Mouse (Mus musculus) brown adipose tissue, adult 24 weeks (tissue): ENCODE results near the gene Ube2r2. TPM values are rescaled to one million over a fixed set of nuclear protein-coding genes. Genes with fewer than 3 reads are reported as not detected.

Experiments
- H3K27ac ChIP-seq: fragments of 200-500 bp; replicated peaks from 2 replicates; pipeline ENCODE4 v1.5.1; 2012; ENCODE audit warnings: low read depth, mild to moderate bottlenecking, low read length
- H3K4me1 ChIP-seq: fragments of 200-500 bp; 2 replicates; pipeline ENCODE4 v1.6.1; 2012; ENCODE audit warnings: low read length, mixed read lengths; ENCODE audit not compliant: control insufficient read depth, insufficient read depth, insufficient read length
- H3K4me3 ChIP-seq: fragments of 200-500 bp; 2 replicates; pipeline ENCODE4 v1.5.1; 2012; ENCODE audit warnings: low read depth, mild to moderate bottlenecking, low read length, moderate library complexity; ENCODE audit not compliant: insufficient read depth
- polyA plus RNA-seq: library from polyadenylated mRNA; stranded (reverse); fragments of >200 nt; gene quantifications from 2 replicates; pipeline ENCODE4 v1.2.4, GENCODE M21; 2012; ENCODE audit not compliant: missing spikeins, insufficient read depth, insufficient read length

Gene Ube2r2
- polyA plus RNA-seq, 1 experiment, result 124 TPM

GRCm38 (mm10) chr4:41136454-41136805 lies 887 bp downstream of the Ube2r2 start:
- Histone ChIP-seq H3K27ac (peak overlapping the region; percentile 77), H3K4me3 (peak overlapping the region; percentile 69), H3K4me1 (peaks cover 10% of the 10 kb centered on the region; the same call in 1 of the 2 replicates)

- Histone ChIP-seq H3K27ac (peak overlapping the region; percentile 77), H3K4me1 (peaks cover 12% of the 10 kb centered on the region), H3K4me3 (peak overlapping the region; percentile 69)
These were observed 1.3 kb downstream of the Ube2r2 start for GRCm38 (mm10) chr4:41136811-41137210.

- no peak overlapping the region for H3K4me3 ChIP-seq
- H3K4me1 ChIP-seq, result peaks cover 18% of the 10 kb centered on the region
- 0 out of 2 replicates have a peak overlapping the region, but pooled peaks have one; percentile 21 for H3K27ac ChIP-seq
These were observed 4.8 kb downstream of the Ube2r2 start for GRCm38 (mm10) chr4:41140174-41140875.

- peaks cover 18% of the 10 kb centered on the region for H3K4me1 ChIP-seq
- no peak overlapping the region for H3K27ac ChIP-seq
- H3K4me3 ChIP-seq, result no peak overlapping the region
These were observed 7.1 kb downstream of the Ube2r2 start for GRCm38 (mm10) chr4:41142601-41143000.

GRCm38 (mm10) chr4:41149891-41150290 lies 14.3 kb downstream of the Ube2r2 start:
- Histone ChIP-seq H3K4me1 (no peaks in the 10 kb centered on the region; the same call in 1 of the 2 replicates), H3K27ac (no peak overlapping the region), H3K4me3 (no peak overlapping the region)

- no peaks in the 10 kb centered on the region for H3K4me1 ChIP-seq
- no peak overlapping the region for H3K4me3 ChIP-seq
- H3K27ac ChIP-seq, result no peak overlapping the region
These were observed 15.6 kb downstream of the Ube2r2 start for GRCm38 (mm10) chr4:41151186-41151585.

GRCm38 (mm10) chr4:41153146-41153545 lies 17.6 kb downstream of the Ube2r2 start:
- Histone ChIP-seq H3K4me1 (peaks cover 9% of the 10 kb centered on the region), H3K27ac (no peak overlapping the region), H3K4me3 (no peak overlapping the region)

GRCm38 (mm10) chr4:41156961-41157360 lies 21.4 kb downstream of the Ube2r2 start:
- H3K4me1 ChIP-seq, result peaks cover 11% of the 10 kb centered on the region
- no peak overlapping the region for H3K4me3 ChIP-seq
- no peak overlapping the region for H3K27ac ChIP-seq

GRCm38 (mm10) chr4:41158251-41158650 lies 22.7 kb downstream of the Ube2r2 start:
- no peak overlapping the region for H3K4me3 ChIP-seq
- no peak overlapping the region for H3K27ac ChIP-seq
- peaks cover 11% of the 10 kb centered on the region for H3K4me1 ChIP-seq

GRCm38 (mm10) chr4:41161232-41161631 lies 25.7 kb downstream of the Ube2r2 start:
- Histone ChIP-seq H3K4me3 (no peak overlapping the region), H3K27ac (no peak overlapping the region), H3K4me1 (peaks cover 11% of the 10 kb centered on the region)

- no peak overlapping the region for H3K27ac ChIP-seq
These were observed 29.4 kb downstream of the Ube2r2 start for GRCm38 (mm10) chr4:41164974-41165373.

GRCm38 (mm10) chr4:41165693-41166475 lies 30.3 kb downstream of the Ube2r2 start:
- Histone ChIP-seq H3K27ac (no peak overlapping the region), H3K4me3 (no peak overlapping the region), H3K4me1 (no peaks in the 10 kb centered on the region)

More at GRCm38 (mm10) chr4:41164974-41165373, 29.4 kb downstream of the Ube2r2 start:
- Histone ChIP-seq H3K4me1 (no peaks in the 10 kb centered on the region), H3K4me3 (no peak overlapping the region)

GRCm38 (mm10) chr4:41170970-41171369 lies 35.4 kb downstream of the Ube2r2 start:
- Histone ChIP-seq H3K4me1 (no peaks in the 10 kb centered on the region), H3K4me3 (no peak overlapping the region), H3K27ac (no peak overlapping the region)

GRCm38 (mm10) chr4:41174631-41175030 lies 39.1 kb downstream of the Ube2r2 start:
- Histone ChIP-seq H3K27ac (no peak overlapping the region), H3K4me3 (no peak overlapping the region), H3K4me1 (no peaks in the 10 kb centered on the region)

- peaks cover 4% of the 10 kb centered on the region; the same call in 1 of the 2 replicates for H3K4me1 ChIP-seq
- H3K27ac ChIP-seq, result peak overlapping the region; percentile 74
- no peak overlapping the region for H3K4me3 ChIP-seq
These were observed 44.5 kb downstream of the Ube2r2 start for GRCm38 (mm10) chr4:41179825-41180725.
